Mouse (Mus musculus): ENCODE measurements around the gene Tmem216.

- TF ChIP-seq CTCF (IDR thresholded peaks at IDR 0.05), result no peak
- no peak for TF ChIP-seq POLR2A (IDR thresholded peaks at IDR 0.05; ENCODE audit: insufficient read depth, low read depth, low read length)
- TF ChIP-seq EP300 (IDR thresholded peaks at IDR 0.05; ENCODE audit: insufficient read depth, low read depth, low read length), result no peak
Observed at GRCm38 (mm10) chr19:10603660-10604523, 47.9 kb upstream of the Tmem216 start.

All from heart, adult 2 months (tissue).